Mouse (Mus musculus) stomach, postnatal 0 days (tissue): ENCODE measurements at regions not wholly inside any gene's neighbourhood (a gene's known extent, or its start where the extent isn't known, plus 50 kb on each side); places are given as distances from the start of the nearest gene placed in this dataset.

Experiments
- ATAC-seq: fragments of 200-750 bp; cut with Nextera tagmentation; 2 replicates; pipeline ENCODE4 v1.8.0; 2017; ENCODE audit not compliant: low FRiP score, low TSS enrichment
- DNase-seq: peaks from one replicate; pipeline ENCODE4 v3.0.0-alpha.2; 2016; ENCODE audit warnings: low spot score
- H3K27ac ChIP-seq: fragments of 300-500 bp; sonication (generic); replicated peaks from 2 replicates; pipeline ENCODE4 v1.5.1; 2014; ENCODE audit warnings: mild to moderate bottlenecking, control low read depth
- H3K27me3 ChIP-seq: fragments of 300-500 bp; sonication (generic); 2 replicates; pipeline ENCODE4 v1.6.1; 2014; ENCODE audit warnings: low read length; ENCODE audit not compliant: control insufficient read depth, insufficient read depth
- H3K36me3 ChIP-seq: fragments of 300-500 bp; sonication (generic); 2 replicates; pipeline ENCODE4 v1.6.1; 2014; ENCODE audit warnings: low read length, mixed read lengths; ENCODE audit not compliant: control insufficient read depth, insufficient read depth
- H3K4me1 ChIP-seq: fragments of 300-500 bp; sonication (generic); replicated peaks from 2 replicates; pipeline ENCODE4 v1.6.1; 2014; ENCODE audit warnings: antibody characterized with exemption; ENCODE audit not compliant: control insufficient read depth, insufficient read depth
- H3K4me2 ChIP-seq: fragments of 300-500 bp; sonication (generic); replicated peaks from 2 replicates; pipeline ENCODE4 v1.6.1; 2014; ENCODE audit warnings: low read depth, mild to moderate bottlenecking, control low read depth, moderate library complexity
- H3K4me3 ChIP-seq: fragments of 300-500 bp; sonication (generic); 2 replicates; pipeline ENCODE4 v1.5.1; 2014; ENCODE audit warnings: low read depth, low read length, control low read depth
- H3K9ac ChIP-seq: fragments of 300-500 bp; sonication (generic); 2 replicates; pipeline ENCODE4 v1.6.1; 2014; ENCODE audit warnings: mild to moderate bottlenecking, low read length, control low read depth, mixed read lengths
- H3K9me3 ChIP-seq: fragments of 300-500 bp; sonication (generic); 2 replicates; pipeline ENCODE4 v1.6.1; 2016; ENCODE audit warnings: low read length; ENCODE audit not compliant: control insufficient read depth
- CTCF ChIP-seq: IDR thresholded peaks from 2 replicates; pipeline ENCODE4 v1.5.1; 2016; ENCODE audit warnings: antibody characterized with exemption, low read depth, mild to moderate bottlenecking, moderate library complexity
- EP300 ChIP-seq: optimal IDR thresholded peaks from 2 replicates; pipeline ENCODE3; 2016; ENCODE audit warnings: antibody characterized with exemption
- WGBS: fragments of 180-500 bp; shearing (Covaris S2); extraction: QIAGEN DNeasy Blood & Tissue Kit; methylation state at CpG from one replicate; pipeline ENCODE4 v1.1.7; 2014; 5-methylcytosine and 5-hydroxymethylcytosine counted together

- Histone ChIP-seq H3K9ac (no peak overlapping the region), H3K4me2 (no peak overlapping the region), H3K4me3 (no peak overlapping the region), H3K27me3 (no peaks in the 10 kb centered on the region), H3K9me3 (no peaks in the 10 kb centered on the region), H3K27ac (no peak overlapping the region), H3K4me1 (no peaks in the 10 kb centered on the region), H3K36me3 (no peaks in the 10 kb centered on the region)
- ATAC-seq = no peak
- WGBS = 95% methylated on average over 1 of the region's 1 CpGs
- no peak for DNase-seq
- TF ChIP-seq CTCF (no peak), EP300 (no peak)
Measured at GRCm38 (mm10) chr2:71605606-71606005, 59.1 kb upstream of the Dlx2 start.

GRCm38 (mm10) chr2:71607087-71607502 is 60.5 kb upstream of the Dlx2 start:
- TF ChIP-seq CTCF (no peak), EP300 (no peak)
- no peak overlapping the region for H3K9ac ChIP-seq
- no peak overlapping the region for H3K4me2 ChIP-seq
- no peak overlapping the region for H3K4me3 ChIP-seq
- 41% methylated on average over 3 of the region's 3 CpGs for WGBS
- DNase-seq = no peak
- no peaks in the 10 kb centered on the region for H3K27me3 ChIP-seq
- no peak overlapping the region for H3K27ac ChIP-seq
- no peaks in the 10 kb centered on the region for H3K9me3 ChIP-seq
- H3K4me1 ChIP-seq = no peaks in the 10 kb centered on the region
- no peak for ATAC-seq
- no peaks in the 10 kb centered on the region for H3K36me3 ChIP-seq

GRCm38 (mm10) chr2:71613216-71613615 is 66.7 kb upstream of the Dlx2 start:
- 29% methylated on average over 2 of the region's 2 CpGs for WGBS
- no peaks in the 10 kb centered on the region for H3K4me1 ChIP-seq
- ATAC-seq (no peak), DNase-seq (no peak)
- no peaks in the 10 kb centered on the region for H3K27me3 ChIP-seq
- H3K27ac ChIP-seq = no peak overlapping the region
- TF ChIP-seq CTCF (no peak), EP300 (no peak)
- H3K9ac ChIP-seq = no peak overlapping the region
- no peaks in the 10 kb centered on the region for H3K36me3 ChIP-seq
- H3K9me3 ChIP-seq = no peaks in the 10 kb centered on the region
- no peak overlapping the region for H3K4me2 ChIP-seq
- no peak overlapping the region for H3K4me3 ChIP-seq

- no peak overlapping the region for H3K9ac ChIP-seq
- no peak overlapping the region for H3K4me3 ChIP-seq
- ATAC-seq (no peak), DNase-seq (no peak)
- 84% methylated on average over 5 of the region's 5 CpGs for WGBS
- no peak overlapping the region for H3K27ac ChIP-seq
- H3K9me3 ChIP-seq = no peaks in the 10 kb centered on the region
- TF ChIP-seq EP300 = no peak
- peak; percentile 55 for TF ChIP-seq CTCF
- H3K36me3 ChIP-seq = no peaks in the 10 kb centered on the region
- H3K4me1 ChIP-seq = no peaks in the 10 kb centered on the region
- no peaks in the 10 kb centered on the region for H3K27me3 ChIP-seq
- no peak overlapping the region for H3K4me2 ChIP-seq
Measured at GRCm38 (mm10) chr2:71616526-71616925, 70.0 kb upstream of the Dlx2 start.

GRCm38 (mm10) chr2:71621458-71621857 is 74.9 kb upstream of the Dlx2 start:
- Histone ChIP-seq H3K36me3 (no peaks in the 10 kb centered on the region), H3K27me3 (no peaks in the 10 kb centered on the region), H3K4me3 (no peak overlapping the region), H3K4me2 (no peak overlapping the region), H3K9ac (no peak overlapping the region), H3K27ac (no peak overlapping the region), H3K9me3 (no peaks in the 10 kb centered on the region), H3K4me1 (no peaks in the 10 kb centered on the region)
- no peak for TF ChIP-seq EP300
- no peak for TF ChIP-seq CTCF
- ATAC-seq (no peak), DNase-seq (no peak)
- WGBS = 85% methylated on average over 2 of the region's 2 CpGs

- Histone ChIP-seq H3K9me3 (no peaks in the 10 kb centered on the region), H3K4me1 (no peaks in the 10 kb centered on the region), H3K27ac (peak overlapping the region; percentile 5; the same call in 1 of the 2 replicates), H3K27me3 (no peaks in the 10 kb centered on the region), H3K4me3 (no peak overlapping the region), H3K9ac (no peak overlapping the region), H3K36me3 (no peaks in the 10 kb centered on the region), H3K4me2 (no peak overlapping the region)
- 48% methylated on average over 9 of the region's 9 CpGs for whole genome bisulfite sequencing
- no peak for ATAC-seq
- TF ChIP-seq EP300 (no peak), CTCF (no peak)
- no peak for DNase-seq
Measured at GRCm38 (mm10) chr2:71622532-71623099, 76.1 kb upstream of the Dlx2 start.
